ENCODE assay signal across 9 mouse cellular contexts in the genomic region with DNA sequence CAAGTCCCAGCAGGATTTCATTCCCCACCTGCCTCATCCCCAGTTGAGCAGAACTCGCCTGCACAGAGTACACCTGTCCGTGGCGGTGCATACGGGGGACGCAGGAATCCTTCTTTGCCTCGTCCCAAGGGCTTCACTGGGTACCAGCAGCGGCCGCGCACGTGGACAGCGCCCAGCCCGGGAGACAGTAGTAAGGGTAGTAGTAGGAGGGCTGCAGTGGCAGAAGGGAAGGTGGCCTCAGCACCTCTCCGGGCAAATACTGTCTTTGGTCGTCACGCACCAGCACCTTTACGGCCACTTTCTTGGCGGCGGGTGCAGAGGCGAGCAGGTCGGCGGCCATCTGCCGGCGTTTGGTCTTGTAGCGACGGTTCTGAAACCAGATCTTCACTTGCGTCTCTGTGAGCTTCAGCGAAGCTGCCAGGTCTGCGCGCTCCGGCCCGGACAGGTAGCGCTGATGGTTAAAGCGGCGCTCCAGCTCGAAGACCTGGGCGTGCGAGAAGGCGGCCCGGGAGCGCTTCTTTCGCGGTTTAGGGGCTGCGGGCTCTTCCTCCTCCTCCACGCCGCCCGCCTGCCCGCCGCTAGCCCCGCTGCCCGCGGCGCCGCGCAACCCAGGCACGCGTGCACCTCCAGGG. TPM values are rescaled to one million over a fixed set of nuclear protein-coding genes. Genes with fewer than 3 reads are reported as not detected.
A peak's percentile ranks its signal among the peaks of the same experiment; 100 is the strongest.
DNase-seq lines count a peak whose midpoint lies in the region; ATAC-seq and TF ChIP-seq lines count a peak whose summit lies in the region.
"Had no signal": no experiment of that assay in that cellular context is flagged by ENCODE, and none has a peak within 500 bp of the region (broad histone marks: within the 10 kb centered on the region; RNA-seq: fewer than 3 reads in every experiment).

No protein-coding gene starts in this region.

- DNase-seq in heart, embryonic 10.5 days (ENCODE audit: low spot score): no peak
- no peak for DNase-seq in heart, postnatal 14 days
- DNase-seq in R1 (ENCODE audit: low read depth, low spot score): peak; percentile 37
- DNase-seq in midbrain, embryonic 10.5 days (ENCODE audit: low spot score): peak; percentile 44
- no peak for DNase-seq in frontal cortex, postnatal 36 days (ENCODE audit: low spot score in 2 of 2)
- DNase-seq in left cerebral cortex, adult 2 months (ENCODE audit: extremely low spot score in 1 of 2, low spot score in 2 of 2): no peak

- H3K9me3 ChIP-seq in heart, embryonic 10.5 days: no peaks in the 10 kb centered on the region
- no peaks in the 10 kb centered on the region for H3K9me3 ChIP-seq in hindbrain, embryonic 16.5 days (ENCODE audit: control insufficient read depth, low read length)
- no peaks in the 10 kb centered on the region for H3K9me3 ChIP-seq in midbrain, embryonic 10.5 days (replicated peaks)

- H3K36me3 ChIP-seq in heart, embryonic 10.5 days: no peaks in the 10 kb centered on the region
- no peaks in the 10 kb centered on the region for H3K36me3 ChIP-seq in hindbrain, embryonic 16.5 days (ENCODE audit: control insufficient read depth, insufficient read depth, low read length)
- no peaks in the 10 kb centered on the region for H3K36me3 ChIP-seq in midbrain, embryonic 10.5 days

- no peak for ATAC-seq in hindbrain, embryonic 16.5 days
- no peak for ATAC-seq in inflammation-experienced regulatory T-cells, adult 6 months

- H3K4me3 ChIP-seq in heart, embryonic 10.5 days: peak overlapping the region; percentile 44
- peak overlapping the region; percentile 13; the same call in 1 of the 2 replicates for H3K4me3 ChIP-seq in hindbrain, embryonic 16.5 days (ENCODE audit: low read length)
- peak overlapping the region; percentile 32 for H3K4me3 ChIP-seq in midbrain, embryonic 10.5 days
- no peak overlapping the region for H3K4me3 ChIP-seq in left cerebral cortex, adult 2 months

- H3K27me3 ChIP-seq in heart, embryonic 10.5 days (ENCODE audit: insufficient read depth, poor library complexity, severe bottlenecking): peaks cover 98% of the 10 kb centered on the region
- H3K27me3 ChIP-seq in hindbrain, embryonic 16.5 days (replicated peaks; ENCODE audit: control insufficient read depth, insufficient read depth, low read length): peaks cover 53% of the 10 kb centered on the region
- H3K27me3 ChIP-seq in midbrain, embryonic 10.5 days (ENCODE audit: low read depth, poor library complexity, severe bottlenecking): peaks cover 100% of the 10 kb centered on the region

- no peak for TF ChIP-seq CTCF in left cerebral cortex, adult 2 months (IDR thresholded peaks at IDR 0.05)

- intact Hi-C loops in heart, postnatal 14 days (cut with DNase I): no loop called here
- intact Hi-C loops in left cerebral cortex, adult 2 months (cut with DNase I): no loop called here

- H3K4me2 ChIP-seq in hindbrain, embryonic 16.5 days (ENCODE audit: low read length): peak overlapping the region; percentile 11; the same call in 1 of the 2 replicates

- no peak overlapping the region for H3K9ac ChIP-seq in hindbrain, embryonic 16.5 days (ENCODE audit: low read depth, low read length)

- H3K4me1 ChIP-seq in heart, embryonic 10.5 days: peaks cover 27% of the 10 kb centered on the region
- H3K4me1 ChIP-seq in hindbrain, embryonic 16.5 days (ENCODE audit: control insufficient read depth, insufficient read depth, low read depth, low read length): peaks cover 19% of the 10 kb centered on the region
- H3K4me1 ChIP-seq in midbrain, embryonic 10.5 days: peaks cover 41% of the 10 kb centered on the region

- no peak overlapping the region for H3K27ac ChIP-seq in heart, embryonic 10.5 days
- H3K27ac ChIP-seq in hindbrain, embryonic 16.5 days (ENCODE audit: low read depth, low read length): no peak overlapping the region
- no peak overlapping the region for H3K27ac ChIP-seq in midbrain, embryonic 10.5 days (replicated peaks)
- H3K27ac ChIP-seq in left cerebral cortex, adult 2 months: no peak overlapping the region

- WGBS in heart, embryonic 10.5 days: under 1% methylated on average over 56 of the region's 56 CpGs
- WGBS in hindbrain, embryonic 16.5 days: under 1% methylated on average over 56 of the region's 56 CpGs
- under 1% methylated on average over 51 of the region's 56 CpGs for WGBS in midbrain, embryonic 10.5 days

RNA-seq across cellular contexts. Expression of gene Nkx3-2, which starts 2.7 kb away (rescaled TPM):
- 0.48 and 2.7 TPM in 2 replicates for polyA plus RNA-seq in heart, embryonic 10.5 days (2016; fragmentation: Nextera tagmentation; extraction: Ambion mirVana)
- total RNA-seq in heart, postnatal 14 days (2021): not detected
- polyA plus RNA-seq in hindbrain, embryonic 16.5 days (2015; fragmentation: Nextera tagmentation; extraction: Ambion mirVana): not detected in 2 replicates
- polyA plus RNA-seq in midbrain, embryonic 10.5 days (2016; fragmentation: Nextera tagmentation; extraction: Ambion mirVana): 0.17 and 0.40 TPM in 2 replicates
- polyA plus RNA-seq in inflammation-experienced regulatory T-cells, adult 6 months (2017; shearing (Covaris generic)): not detected
- not detected for total RNA-seq in left cerebral cortex, adult 2 months (2021)
- total RNA-seq: liver, adult 2 months had no signal
- polyA plus RNA-seq: liver, adult 2 months had no signal

RNA-seq across cellular contexts. Expression of gene Rab28, which starts 53.7 kb away (rescaled TPM):
- polyA plus RNA-seq in heart, embryonic 10.5 days (2016; fragmentation: Nextera tagmentation; extraction: Ambion mirVana): 36.1 and 48.1 TPM in 2 replicates
- total RNA-seq in heart, postnatal 14 days (2021): 10 to 100 TPM; 63.6 to 66.6 TPM
- polyA plus RNA-seq in hindbrain, embryonic 16.5 days (2015; fragmentation: Nextera tagmentation; extraction: Ambion mirVana): 59.4 and 60.2 TPM in 2 replicates
- 78.6 and 84.8 TPM in 2 replicates for polyA plus RNA-seq in midbrain, embryonic 10.5 days (2016; fragmentation: Nextera tagmentation; extraction: Ambion mirVana)
- 10 to 100 TPM; 19.1 to 31.4 (median 20.1) TPM for polyA plus RNA-seq in inflammation-experienced regulatory T-cells, adult 6 months (2017; shearing (Covaris generic))
- total RNA-seq in left cerebral cortex, adult 2 months (2021): 10 to 100 TPM; 76.4 to 83.0 TPM

Comparison
In these comparisons a context has a peak if more than half of its experiments do, and no peak if none do; other contexts are left out.
1. DNase-seq: peak in R1 (single experiment) and midbrain, embryonic 10.5 days (single experiment); none in heart, embryonic 10.5 days (single experiment), heart, postnatal 14 days (0 of 2), frontal cortex, postnatal 36 days (0 of 2) and left cerebral cortex, adult 2 months (0 of 2).